Mouse (Mus musculus) stomach, postnatal 0 days (tissue): ENCODE data around the gene Sh3bgrl3. TPM values are rescaled to one million over a fixed set of nuclear protein-coding genes. Genes with fewer than 3 reads are reported as not detected.

Experiments
- ATAC-seq: fragments of 200-750 bp; cut with Nextera tagmentation; 2 replicates; pipeline ENCODE4 v1.8.0; 2017; ENCODE audit not compliant: low FRiP score, low TSS enrichment
- DNase-seq: peaks from one replicate; pipeline ENCODE4 v3.0.0-alpha.2; 2016; ENCODE audit warnings: low spot score
- H3K27ac ChIP-seq: fragments of 300-500 bp; sonication (generic); replicated peaks from 2 replicates; pipeline ENCODE4 v1.5.1; 2014; ENCODE audit warnings: mild to moderate bottlenecking, control low read depth
- H3K27me3 ChIP-seq: fragments of 300-500 bp; sonication (generic); 2 replicates; pipeline ENCODE4 v1.6.1; 2014; ENCODE audit warnings: low read length; ENCODE audit not compliant: control insufficient read depth, insufficient read depth
- H3K36me3 ChIP-seq: fragments of 300-500 bp; sonication (generic); 2 replicates; pipeline ENCODE4 v1.6.1; 2014; ENCODE audit warnings: low read length, mixed read lengths; ENCODE audit not compliant: control insufficient read depth, insufficient read depth
- H3K4me1 ChIP-seq: fragments of 300-500 bp; sonication (generic); replicated peaks from 2 replicates; pipeline ENCODE4 v1.6.1; 2014; ENCODE audit warnings: antibody characterized with exemption; ENCODE audit not compliant: control insufficient read depth, insufficient read depth
- H3K4me2 ChIP-seq: fragments of 300-500 bp; sonication (generic); replicated peaks from 2 replicates; pipeline ENCODE4 v1.6.1; 2014; ENCODE audit warnings: low read depth, mild to moderate bottlenecking, control low read depth, moderate library complexity
- H3K4me3 ChIP-seq: fragments of 300-500 bp; sonication (generic); 2 replicates; pipeline ENCODE4 v1.5.1; 2014; ENCODE audit warnings: low read depth, low read length, control low read depth
- H3K9ac ChIP-seq: fragments of 300-500 bp; sonication (generic); 2 replicates; pipeline ENCODE4 v1.6.1; 2014; ENCODE audit warnings: mild to moderate bottlenecking, low read length, control low read depth, mixed read lengths
- H3K9me3 ChIP-seq: fragments of 300-500 bp; sonication (generic); 2 replicates; pipeline ENCODE4 v1.6.1; 2016; ENCODE audit warnings: low read length; ENCODE audit not compliant: control insufficient read depth
- CTCF ChIP-seq: IDR thresholded peaks from 2 replicates; pipeline ENCODE4 v1.5.1; 2016; ENCODE audit warnings: antibody characterized with exemption, low read depth, mild to moderate bottlenecking, moderate library complexity
- EP300 ChIP-seq: optimal IDR thresholded peaks from 2 replicates; pipeline ENCODE3; 2016; ENCODE audit warnings: antibody characterized with exemption
- WGBS: fragments of 180-500 bp; shearing (Covaris S2); extraction: QIAGEN DNeasy Blood & Tissue Kit; methylation state at CpG from one replicate; pipeline ENCODE4 v1.1.7; 2014; 5-methylcytosine and 5-hydroxymethylcytosine counted together
- polyA plus RNA-seq: library from polyadenylated mRNA; unstranded; fragments of >200 nt; fragmentation: Nextera tagmentation; extraction: Ambion mirVana; gene quantifications from 2 replicates; pipeline ENCODE4 v1.2.1, GENCODE M21; 2015

Gene Sh3bgrl3
- 522 and 533 TPM in 2 replicates for polyA plus RNA-seq

DNA sequence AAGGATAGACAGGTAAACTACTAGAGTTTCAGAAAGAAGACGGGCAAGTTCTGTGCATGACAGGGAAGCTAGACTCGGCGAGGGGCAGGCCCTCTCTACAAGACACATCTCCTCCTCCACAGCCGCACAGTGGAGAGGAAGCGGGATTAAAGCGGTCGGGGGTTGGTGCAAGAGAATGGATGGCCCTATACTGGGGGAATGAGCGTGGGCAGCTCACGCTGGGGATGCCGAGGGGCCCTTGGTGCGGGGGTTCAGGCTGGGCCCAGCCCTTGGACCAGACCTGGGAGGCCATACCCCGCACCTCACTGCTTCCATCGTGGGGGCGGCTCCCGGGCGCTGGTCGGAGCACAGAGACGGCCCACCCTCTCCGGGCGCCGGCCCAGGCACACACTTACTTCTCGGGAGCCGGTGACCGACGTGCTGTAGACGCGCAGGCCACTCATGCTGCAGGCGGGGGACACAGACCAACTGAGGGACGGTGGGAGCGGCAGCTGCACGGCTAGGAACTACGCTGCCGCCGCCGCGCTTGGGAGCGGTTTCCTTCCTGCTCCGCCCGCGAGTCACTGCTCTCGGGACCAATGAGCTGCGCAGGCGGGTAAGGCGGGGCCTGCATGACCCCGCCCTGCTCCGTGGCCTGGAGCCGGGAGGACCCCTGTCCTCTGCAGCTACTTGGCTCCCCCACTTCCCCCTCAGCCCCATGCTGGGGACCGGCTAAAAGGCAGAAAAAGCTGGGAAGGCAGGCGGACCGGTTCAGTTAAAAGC lies at the start of gene Sh3bgrl3:
TSS of gene Sh3bgrl3 (minus strand) at position 569 of the 762 bp plus-strand sequence.
- 1% methylated on average over 50 of the region's 50 CpGs for WGBS
- DNase-seq (peak; percentile 94), ATAC-seq (peak; percentile 90)
- Histone ChIP-seq H3K4me2 (peak within 1 kb of the TSS; percentile 79), H3K27me3 (no peaks in the 10 kb centered on the region), H3K36me3 (peaks cover 2% of the 10 kb centered on the region; the same call in 1 of the 2 replicates), H3K27ac (peak within 1 kb of the TSS; percentile 95), H3K4me3 (peak within 1 kb of the TSS; percentile 84), H3K9ac (peak within 1 kb of the TSS; percentile 81), H3K4me1 (0 out of 2 replicates have a peak, but pooled peaks cover 2% of the 10 kb centered on the region), H3K9me3 (no peaks in the 10 kb centered on the region)
- TF ChIP-seq EP300, result no peak
- peak; percentile 4; the same call in 1 of the 2 replicates for TF ChIP-seq CTCF

GRCm38 (mm10) chr4:134172391-134172790 lies 43.8 kb upstream of the Sh3bgrl3 start:
- 57% methylated on average over 3 of the region's 3 CpGs for WGBS
- ATAC-seq, result no peak
- TF ChIP-seq EP300, result no peak
- no peak for TF ChIP-seq CTCF

DNA sequence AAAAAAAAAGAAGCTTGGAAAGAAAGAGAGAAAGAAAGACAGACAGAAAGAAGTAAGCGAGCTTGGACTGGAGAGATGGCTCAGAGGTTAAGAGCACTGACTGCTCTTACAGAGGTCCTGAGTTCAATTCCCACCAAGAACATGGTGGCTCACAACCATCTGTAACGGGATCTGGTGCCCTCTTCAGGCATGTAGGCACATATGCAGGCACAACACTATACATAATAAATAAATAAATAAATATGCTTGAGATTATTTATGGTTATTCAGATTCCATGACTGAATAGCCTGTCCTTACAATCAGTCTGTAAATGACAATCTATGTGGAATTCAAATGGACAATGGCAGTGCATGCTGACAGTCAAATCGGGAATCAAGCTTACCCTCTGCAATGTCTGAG lies 38.3 kb upstream of the Sh3bgrl3 start:
- Histone ChIP-seq H3K9ac (no peak overlapping the region), H3K4me2 (no peak overlapping the region), H3K36me3 (peaks cover 3% of the 10 kb centered on the region; the same call in 1 of the 2 replicates), H3K4me3 (no peak overlapping the region), H3K27me3 (no peaks in the 10 kb centered on the region), H3K4me1 (no peaks in the 10 kb centered on the region), H3K9me3 (no peaks in the 10 kb centered on the region), H3K27ac (no peak overlapping the region)
- TF ChIP-seq CTCF, result peak; percentile 48
- TF ChIP-seq EP300, result no peak
- DNase-seq (no peak), ATAC-seq (no peak)
- 89% methylated on average over 3 of the region's 3 CpGs for WGBS

More at GRCm38 (mm10) chr4:134172391-134172790, 43.8 kb upstream of the Sh3bgrl3 start:
- no peak overlapping the region for H3K27ac ChIP-seq
- no peaks in the 10 kb centered on the region for H3K27me3 ChIP-seq
- peaks cover 3% of the 10 kb centered on the region; the same call in 1 of the 2 replicates for H3K36me3 ChIP-seq
- no peak for DNase-seq
- no peaks in the 10 kb centered on the region for H3K4me1 ChIP-seq
- H3K4me2 ChIP-seq, result no peak overlapping the region
- no peak overlapping the region for H3K4me3 ChIP-seq
- no peak overlapping the region for H3K9ac ChIP-seq
- H3K9me3 ChIP-seq, result no peaks in the 10 kb centered on the region

DNA sequence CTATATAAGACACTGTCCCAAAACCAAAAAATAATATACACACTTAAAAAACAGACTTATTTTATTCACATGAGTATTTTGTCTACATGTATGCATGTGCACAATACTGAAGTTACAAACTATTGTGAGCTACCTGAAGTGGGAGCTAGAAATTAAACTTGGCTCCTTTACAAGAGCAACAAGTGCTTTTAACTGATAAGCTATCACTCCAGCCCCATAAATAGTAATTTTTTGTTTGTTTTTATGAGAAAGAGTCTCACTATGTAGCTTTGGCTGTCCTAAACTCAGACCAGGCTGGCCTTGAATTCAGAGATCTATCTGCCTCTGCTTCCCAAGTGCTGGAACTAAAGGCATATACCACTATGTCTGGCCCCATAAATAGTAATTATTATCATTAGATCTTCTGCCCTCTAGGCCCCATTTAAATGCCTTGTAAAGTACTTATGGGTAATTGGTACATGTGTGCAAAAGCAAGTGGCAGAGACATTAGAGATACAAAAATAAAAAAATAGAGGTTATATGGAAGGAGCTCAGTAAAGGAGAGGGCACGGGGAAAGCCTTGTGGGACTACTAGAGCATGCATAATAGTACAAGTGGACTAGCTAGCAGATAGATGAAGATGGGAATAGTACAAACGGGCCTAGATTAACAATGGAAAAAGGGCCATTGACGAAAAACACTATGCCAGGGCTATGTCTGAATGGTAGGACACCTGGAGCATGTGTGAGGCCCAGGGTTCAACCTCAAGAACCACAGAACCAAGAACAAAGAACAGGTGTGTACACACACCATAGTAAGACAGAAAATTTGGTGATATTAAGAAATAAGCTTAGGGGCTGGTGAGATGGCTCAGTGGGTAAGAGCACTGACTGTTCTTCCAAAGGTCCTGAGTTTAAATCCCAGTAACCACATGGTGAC lies 37.2 kb upstream of the Sh3bgrl3 start:
- no peak for TF ChIP-seq CTCF
- no peak for TF ChIP-seq EP300
- Histone ChIP-seq H3K4me3 (no peak overlapping the region), H3K4me2 (no peak overlapping the region), H3K36me3 (no peaks in the 10 kb centered on the region), H3K27me3 (no peaks in the 10 kb centered on the region), H3K27ac (no peak overlapping the region), H3K9ac (no peak overlapping the region), H3K4me1 (no peaks in the 10 kb centered on the region), H3K9me3 (no peaks in the 10 kb centered on the region)
- DNase-seq (no peak), ATAC-seq (peak; percentile 64)
- WGBS, result 76% methylated on average over 3 of the region's 3 CpGs

DNA sequence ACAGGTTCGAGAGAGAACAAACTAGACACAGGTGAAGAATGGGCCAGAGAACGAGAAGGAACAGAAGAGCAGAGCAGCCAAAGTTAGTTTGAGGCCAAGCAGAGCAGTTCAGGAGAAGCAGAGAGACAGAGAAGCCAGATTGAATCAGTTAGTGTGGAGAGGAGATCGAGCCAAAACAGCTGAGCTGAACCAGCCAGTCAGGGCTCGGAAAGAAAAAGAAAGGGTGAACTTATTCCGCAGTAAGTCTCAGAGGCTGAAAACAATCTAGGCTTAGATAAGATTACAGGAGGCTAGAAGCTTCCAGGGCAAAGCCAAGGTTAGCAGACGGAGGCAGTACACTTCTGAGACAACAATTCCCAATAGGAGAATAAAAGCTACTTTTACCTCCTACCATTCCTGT lies 36.4 kb upstream of the Sh3bgrl3 start:
- Histone ChIP-seq H3K9me3 (no peaks in the 10 kb centered on the region), H3K4me2 (no peak overlapping the region), H3K4me3 (no peak overlapping the region), H3K27me3 (no peaks in the 10 kb centered on the region), H3K27ac (peak overlapping the region; percentile 49; the same call in 1 of the 2 replicates), H3K36me3 (no peaks in the 10 kb centered on the region), H3K9ac (no peak overlapping the region), H3K4me1 (no peaks in the 10 kb centered on the region)
- WGBS, result 50% methylated on average over 6 of the region's 6 CpGs
- no peak for TF ChIP-seq CTCF
- TF ChIP-seq EP300, result no peak
- DNase-seq, result peak; percentile 50
- ATAC-seq, result peak; percentile 72
